Mouse (Mus musculus) mesoderm, embryonic 11.5 days (tissue): ENCODE results near the gene Plekhh2.

ENCODE experiments used
- DNase-seq: peaks from one replicate; pipeline ENCODE4 v3.0.0-alpha.2; 2012; ENCODE audit warnings: low read depth, low spot score

The Plekhh2 gene

DNA sequence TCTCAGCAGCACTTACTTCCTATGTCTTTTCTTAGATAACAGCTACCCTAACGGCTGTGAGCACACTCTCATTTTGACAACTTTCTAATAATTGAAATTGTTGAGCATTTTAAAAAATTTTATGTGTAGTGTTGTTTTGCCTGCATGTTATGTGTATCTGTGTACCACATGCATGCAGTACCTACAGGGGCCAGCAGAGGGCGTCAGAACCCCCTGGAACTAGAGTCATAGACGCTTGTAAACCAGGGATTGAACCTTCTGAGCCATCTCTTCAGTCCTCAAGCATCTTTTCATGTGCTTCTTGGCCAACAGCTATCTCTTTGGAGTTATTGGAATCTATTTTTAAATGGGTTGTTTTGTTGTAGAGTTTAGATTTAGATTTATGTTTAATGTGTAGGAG, 130.2 kb downstream of the Plekhh2 start:
- DNase-seq: no peak

DNA sequence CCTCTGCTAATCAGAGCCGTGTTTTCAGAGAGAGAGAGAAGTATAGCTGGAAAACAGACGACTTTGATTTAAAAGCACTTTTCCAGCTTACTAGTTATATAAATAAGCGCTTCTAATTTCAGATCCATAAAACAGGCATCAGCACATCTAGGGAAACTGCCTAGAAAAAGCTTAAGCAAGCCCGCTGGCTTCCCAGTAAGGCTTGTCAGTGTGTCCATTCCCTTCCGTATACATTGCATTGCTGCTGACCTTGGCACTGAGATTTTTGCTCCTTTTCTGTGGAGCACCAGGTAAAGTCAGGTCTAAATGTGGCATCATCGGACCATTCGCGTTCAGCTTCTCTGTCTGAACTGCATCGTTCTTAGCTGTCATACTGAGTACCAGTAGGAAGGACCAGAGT, 130.6 kb downstream of the Plekhh2 start:
- DNase-seq: no peak

DNA sequence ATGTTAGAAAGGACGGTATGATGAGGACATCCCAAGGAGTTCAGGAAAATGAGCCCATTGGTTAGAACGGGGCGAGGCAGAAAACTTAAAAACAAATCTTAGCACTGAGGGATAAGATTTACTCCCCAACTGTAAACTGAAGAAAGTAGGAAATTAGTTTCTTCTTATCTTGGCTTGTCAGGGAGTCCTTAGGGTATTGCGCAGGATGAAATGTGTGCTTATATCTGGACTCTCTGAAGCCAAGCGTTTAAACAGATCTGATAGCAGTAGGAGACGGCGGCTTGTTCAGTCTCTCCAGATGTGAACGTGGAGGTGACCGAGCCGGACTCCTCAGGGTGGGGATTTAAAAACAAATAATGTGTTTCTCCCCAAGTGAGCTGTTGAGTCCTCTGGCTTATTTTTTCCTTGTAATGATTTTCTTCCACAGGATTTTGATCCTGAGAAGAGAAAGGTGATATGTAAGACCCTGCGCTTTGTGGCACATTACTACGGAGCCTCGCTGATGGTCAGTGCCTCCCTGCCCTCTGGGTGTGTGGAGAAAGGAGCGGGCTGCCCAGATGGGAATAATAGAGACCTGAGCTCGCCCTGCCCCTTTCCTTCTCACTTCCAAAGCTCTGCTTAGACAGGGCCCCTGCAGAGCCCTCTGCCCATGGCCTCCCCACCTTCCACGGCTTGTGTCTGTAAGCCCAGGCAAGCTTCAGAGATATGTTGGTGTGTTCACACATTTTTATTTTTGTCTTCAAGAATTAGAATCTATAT, 132.8 kb downstream of the Plekhh2 start:
- no peak for DNase-seq

DNA sequence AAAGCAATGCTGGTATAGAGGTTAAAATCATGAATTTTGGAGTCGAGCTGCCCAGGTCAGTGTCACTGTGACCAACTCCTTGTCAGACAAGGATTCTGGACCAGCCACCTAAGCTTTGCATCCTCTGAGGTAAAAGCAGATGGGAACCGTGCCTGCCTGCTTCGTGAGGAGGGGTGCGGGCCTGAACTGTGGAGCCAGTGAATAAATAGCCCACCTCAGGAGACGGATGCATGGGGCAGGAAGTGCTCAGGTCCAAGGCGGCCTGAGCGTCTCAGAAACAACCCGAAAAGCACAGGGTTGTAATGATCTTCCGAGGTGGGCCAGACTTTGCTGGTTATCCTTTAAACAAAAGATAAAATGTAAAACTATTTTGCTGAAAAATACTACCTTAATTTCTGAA, 133.4 kb downstream of the Plekhh2 start:
- no peak for DNase-seq

DNA sequence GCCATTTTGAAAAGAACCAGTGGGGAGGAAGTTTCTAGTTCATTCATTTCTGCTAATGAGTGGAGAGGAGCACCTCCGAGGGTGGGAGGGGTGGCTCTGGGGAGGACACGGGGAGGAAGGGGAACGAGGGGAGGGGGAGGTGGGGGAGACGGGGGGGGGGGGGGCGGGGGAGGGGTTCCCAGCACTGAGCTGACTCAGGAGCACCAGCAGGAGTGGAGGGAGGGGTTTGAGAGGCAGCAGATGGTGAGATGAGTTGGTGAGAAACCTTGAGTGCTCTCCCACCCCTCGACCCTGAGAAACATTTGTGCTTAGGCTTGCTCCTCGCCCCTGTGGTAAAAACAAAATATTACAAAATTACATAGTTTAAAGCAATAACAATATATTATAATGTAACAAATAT, 134.2 kb downstream of the Plekhh2 start:
- DNase-seq: no peak

DNA sequence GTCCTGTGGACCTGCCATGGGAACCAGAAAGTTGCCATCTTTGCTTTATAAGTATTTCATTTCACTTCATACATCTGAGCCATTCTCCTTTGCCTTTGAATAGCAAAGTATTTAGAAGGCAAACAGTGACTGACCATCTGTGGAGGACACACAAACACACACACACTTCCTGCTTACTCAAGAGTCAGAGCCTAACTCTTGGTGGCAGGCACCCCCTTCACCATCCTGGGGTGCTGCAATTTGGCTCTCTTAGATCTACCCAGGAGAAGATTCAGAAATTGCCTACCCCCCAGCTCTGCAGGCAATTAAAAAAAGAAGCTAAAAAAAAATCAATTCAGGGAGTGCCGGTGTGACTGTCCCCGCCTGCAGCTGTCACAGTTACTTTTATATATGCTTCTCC, 134.8 kb downstream of the Plekhh2 start:
- no peak for DNase-seq

DNA sequence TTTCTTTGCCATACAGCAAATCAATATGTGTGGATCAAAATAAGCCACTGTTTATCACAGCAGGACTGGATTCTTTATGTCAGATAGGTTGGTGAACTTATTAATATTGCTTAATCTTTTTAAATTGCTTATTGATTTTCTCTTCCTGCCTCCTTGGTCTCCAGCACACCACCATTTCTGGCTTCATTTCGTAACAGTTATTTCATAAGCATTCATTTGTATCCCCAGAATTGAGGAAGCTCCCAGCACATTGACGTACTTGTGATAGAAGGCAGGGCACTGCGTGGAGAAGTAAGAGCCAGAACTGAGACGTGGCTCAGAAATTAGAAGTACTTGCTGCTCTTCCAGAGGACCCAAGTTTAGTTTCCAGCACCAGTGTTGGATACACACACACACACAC, 135.9 kb downstream of the Plekhh2 start:
- DNase-seq: no peak

DNA sequence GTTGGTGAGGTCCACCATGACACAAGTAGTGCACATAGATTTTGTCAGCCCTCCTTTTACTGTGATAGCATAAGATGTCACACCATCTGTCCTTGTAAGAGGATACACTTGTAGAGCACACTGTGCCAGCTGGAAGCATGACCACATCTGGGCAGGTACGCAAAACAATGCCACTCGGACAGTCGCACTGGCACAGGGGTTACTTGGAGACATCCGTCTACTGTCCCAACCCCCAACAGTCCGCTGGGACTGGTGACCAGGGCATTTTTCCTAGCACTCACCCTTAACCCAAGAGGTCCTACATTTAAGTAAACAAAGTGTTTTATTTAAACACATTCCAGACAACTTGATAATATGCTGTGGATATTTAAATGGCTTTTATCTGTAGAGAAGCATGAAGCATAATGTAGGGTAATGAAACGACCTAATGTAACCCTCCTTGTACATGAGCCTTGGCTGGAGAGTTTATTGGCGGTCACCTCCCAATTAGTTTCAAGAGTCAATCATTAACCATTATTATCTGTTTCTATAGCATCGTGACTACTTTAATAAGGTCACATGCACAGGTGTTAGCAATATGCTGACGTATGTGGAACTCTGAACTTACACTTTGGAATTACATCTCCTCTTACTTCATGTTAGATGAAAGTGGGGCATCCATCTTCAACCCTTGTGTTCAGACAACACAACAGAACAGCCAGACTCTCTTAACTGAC, 138.8 kb downstream of the Plekhh2 start:
- no peak for DNase-seq

DNA sequence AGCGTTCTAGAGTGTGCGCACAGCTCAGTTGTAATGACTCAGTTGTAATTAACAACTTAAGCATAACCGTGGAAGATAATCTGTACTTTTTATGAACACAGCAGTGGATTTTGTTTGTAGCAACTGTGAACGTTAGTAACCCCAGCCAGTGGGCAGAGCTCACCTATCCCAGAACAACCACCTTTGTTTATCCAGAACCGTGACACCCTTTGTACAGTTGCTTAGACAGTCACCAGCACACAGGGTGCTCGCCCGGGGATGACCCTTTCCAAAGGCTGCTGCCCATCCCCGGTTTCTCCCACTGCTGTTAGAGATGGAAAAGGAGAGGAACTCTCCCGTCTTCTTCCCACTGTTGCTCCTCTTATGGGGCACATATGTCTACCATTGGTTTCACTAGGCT, 141.8 kb downstream of the Plekhh2 start:
- no peak for DNase-seq

DNA sequence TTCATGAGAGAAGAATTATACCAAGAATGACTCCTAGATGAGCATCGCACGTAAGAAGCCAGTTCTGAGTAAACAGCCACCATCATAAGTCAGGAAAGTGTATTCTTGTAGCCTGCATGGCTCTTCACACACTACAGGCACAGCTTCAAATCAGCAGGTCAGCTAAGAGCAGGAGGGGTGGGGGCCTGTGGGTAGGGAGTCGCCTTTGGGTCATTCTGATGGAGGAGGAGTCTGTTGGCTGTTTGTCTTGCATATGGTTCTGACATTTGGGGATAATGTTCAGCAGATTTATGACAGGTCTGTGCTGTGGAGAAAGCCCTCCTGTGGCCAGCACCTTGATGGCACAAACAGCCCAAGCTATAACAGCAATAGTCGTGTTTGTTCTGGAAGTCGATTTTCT, 144.5 kb downstream of the Plekhh2 start:
- no peak for DNase-seq

DNA sequence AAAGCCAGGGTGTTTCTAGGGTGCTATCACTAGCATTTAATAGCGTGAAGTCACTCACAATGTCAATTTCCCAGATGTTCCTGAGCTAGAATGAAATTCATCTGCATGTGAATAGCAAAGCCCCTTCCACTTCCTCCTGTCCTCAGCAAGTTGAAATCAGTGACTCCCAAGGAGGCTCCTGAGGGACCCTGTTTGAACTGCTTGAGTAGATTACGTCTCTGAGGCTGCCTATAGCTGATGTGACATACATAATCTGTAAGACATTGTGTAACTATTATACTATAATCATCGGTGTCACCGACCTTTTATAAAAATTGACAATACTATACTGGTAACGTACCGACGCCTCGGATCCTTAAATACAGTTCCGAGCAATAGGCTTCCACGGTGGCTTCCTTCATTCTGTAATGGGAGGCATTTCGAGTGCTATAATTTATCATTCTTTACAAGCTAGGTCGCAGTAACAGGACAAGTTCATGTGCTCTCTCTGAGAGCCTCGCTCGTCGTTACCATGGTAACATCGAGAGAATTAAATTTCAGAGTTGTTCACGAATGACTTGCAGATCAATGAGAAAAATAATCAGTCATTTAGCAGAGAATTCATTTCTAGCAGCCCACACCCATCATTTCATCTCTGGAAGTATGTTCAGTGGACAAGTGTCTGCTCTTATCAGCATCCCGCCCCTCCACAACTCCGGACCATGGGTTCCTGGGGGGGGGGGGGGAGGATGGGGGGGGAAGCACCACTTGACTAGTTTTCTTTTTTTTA, 145.1 kb downstream of the Plekhh2 start:
- peak; percentile 69 for DNase-seq

DNA sequence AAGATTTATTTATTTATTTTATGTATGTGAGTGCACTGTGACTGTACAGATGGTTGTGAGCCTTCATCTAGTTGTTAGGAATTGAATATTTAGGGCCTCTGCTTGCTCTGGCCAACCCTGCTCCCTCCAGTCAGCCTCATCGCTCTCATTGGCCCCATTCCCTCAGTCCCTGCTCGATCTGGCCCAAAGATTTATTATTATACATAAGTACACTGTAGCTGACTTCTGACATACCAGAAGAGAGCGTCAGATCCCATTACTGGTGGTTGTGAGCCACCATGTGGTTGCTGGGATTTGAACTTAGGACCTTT, 145.7 kb downstream of the Plekhh2 start:
- DNase-seq: no peak

DNA sequence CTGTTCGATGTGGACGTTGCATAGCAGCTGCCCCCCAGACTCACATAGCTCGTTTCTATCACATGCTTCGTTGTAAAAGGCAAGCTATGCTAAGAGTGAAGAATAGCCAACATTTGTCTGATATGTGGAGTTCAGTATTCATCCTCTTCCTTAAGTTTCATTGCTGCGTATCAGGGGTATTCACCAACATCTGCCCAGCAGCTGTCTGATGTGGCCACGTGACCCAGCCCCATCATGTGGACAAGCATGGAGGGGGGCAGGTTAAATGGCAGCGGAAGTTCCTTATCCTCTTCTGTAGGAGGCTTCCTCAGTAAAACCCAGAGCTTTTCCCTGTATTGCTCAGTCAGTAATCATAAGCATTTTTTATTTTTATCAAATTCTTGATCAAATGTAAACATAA, 146.1 kb downstream of the Plekhh2 start:
- DNase-seq: peak; percentile 67

DNA sequence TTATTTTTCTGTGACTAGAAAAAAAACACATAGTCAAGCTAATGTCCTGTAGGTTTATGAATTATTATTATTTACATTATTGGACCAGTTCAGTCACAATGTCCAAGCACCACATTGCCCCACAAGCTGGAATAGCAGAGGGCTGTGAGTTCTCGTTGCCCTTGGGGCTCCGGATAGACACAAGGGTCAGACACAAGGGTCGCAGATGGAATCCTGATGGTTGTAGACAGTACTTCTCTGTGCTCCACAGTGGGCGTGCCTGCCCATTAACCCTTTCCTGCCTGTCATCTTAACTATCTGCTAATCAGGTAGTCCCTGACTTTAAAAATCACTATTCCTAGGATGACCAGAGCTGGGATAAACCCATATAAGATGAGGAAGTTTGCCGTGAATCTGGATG, 146.5 kb downstream of the Plekhh2 start:
- peak; percentile 69 for DNase-seq

DNA sequence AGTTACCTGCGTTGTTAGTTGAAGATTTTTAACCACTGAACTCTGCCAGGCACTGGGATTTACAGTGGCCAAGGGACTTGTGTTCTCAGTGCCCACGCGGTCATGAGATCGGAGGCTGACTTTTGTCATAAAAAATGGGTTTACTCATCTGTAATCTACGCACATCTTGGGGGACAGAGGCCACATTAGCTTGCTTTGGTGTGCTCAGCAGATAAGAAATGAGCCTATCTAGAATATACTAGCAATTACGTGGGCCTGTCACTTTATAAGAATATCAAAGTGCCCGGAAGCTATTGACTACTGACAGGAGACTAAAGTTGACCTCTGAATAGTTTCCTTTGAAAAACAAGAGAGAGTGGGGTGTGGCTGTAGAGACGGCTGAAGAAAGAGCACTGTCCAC, 147.3 kb downstream of the Plekhh2 start:
- DNase-seq: no peak

DNA sequence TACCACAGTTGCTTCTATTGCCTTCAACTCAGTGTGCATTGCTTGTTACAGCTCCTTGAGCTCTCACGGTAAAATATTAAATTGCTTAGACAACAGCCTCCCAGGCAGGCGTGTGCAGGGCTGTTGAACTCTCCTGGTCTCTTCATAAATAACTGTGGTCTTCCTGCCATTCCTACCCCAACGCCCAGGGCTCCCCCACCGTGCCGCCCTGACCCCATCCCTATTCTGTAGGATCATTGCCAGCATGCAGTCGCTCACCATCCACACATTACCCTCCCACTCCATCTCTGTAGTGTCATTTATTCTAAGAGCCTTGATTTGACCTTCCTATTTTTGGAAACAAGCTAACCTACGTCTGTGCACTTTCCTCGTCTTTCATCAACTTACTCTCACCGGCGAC, 153.4 kb downstream of the Plekhh2 start:
- no peak for DNase-seq

DNA sequence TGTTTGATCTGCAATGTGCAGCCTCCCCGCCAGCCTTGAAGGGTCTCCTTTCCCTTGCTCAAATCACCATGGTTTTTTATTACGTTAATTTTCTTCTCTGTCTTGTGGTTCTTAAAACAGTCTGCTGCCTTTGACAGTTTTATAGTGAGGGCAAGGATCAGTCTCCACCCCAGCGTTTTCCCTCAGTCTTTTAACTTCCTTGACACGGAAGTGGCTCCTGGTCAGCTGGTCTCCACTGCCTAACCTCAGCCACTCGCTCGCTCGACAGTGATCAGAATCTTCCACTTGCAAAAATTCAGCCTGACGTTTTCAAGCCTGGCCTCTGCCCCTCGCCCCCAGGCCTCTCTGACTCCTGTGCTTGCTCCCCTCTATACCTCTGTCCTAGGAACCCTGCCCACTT, 154.0 kb downstream of the Plekhh2 start:
- DNase-seq: no peak

DNA sequence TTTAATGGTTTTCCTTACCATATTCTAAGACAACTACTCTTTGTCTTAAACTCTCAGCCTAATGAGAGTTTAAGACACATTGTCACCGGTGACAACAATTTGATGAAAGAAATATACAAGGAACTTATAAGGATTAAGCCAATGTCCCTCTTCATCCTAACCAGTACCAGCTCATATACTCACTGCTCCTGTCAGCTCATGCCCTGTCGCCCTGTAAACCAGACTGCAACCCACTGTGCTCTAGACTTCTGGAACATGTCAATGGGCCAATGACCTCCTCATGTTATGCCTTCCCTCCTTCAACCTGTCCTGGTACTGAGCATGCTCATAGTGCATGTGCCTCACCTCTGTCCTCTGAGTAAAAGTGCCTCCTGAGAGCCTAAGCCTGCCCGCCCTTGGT, 156.2 kb downstream of the Plekhh2 start:
- DNase-seq: no peak
